Mouse (Mus musculus): ENCODE data around the gene Clip3.

Clip3 gene

GRCm38 (mm10) chr7:30291215-30292131 is at the start of gene Clip3:
Clip3 (plus strand) TSS chr7:30291728.
- DNase-seq (ENCODE audit: low spot score), result no peak

GRCm38 (mm10) chr7:30251956-30252954 is 39.3 kb upstream of the Clip3 start:
- DNase-seq (ENCODE audit: low spot score), result no peak

GRCm38 (mm10) chr7:30265041-30265440 is 26.5 kb upstream of the Clip3 start:
- no peak for DNase-seq (ENCODE audit: low spot score)

- no peak for DNase-seq (ENCODE audit: low spot score)
Measured at GRCm38 (mm10) chr7:30265531-30265930, 26.0 kb upstream of the Clip3 start.

- DNase-seq (ENCODE audit: low spot score), result no peak
Measured at GRCm38 (mm10) chr7:30265935-30266334, 25.6 kb upstream of the Clip3 start.

GRCm38 (mm10) chr7:30266780-30267179 is 24.7 kb upstream of the Clip3 start:
- no peak for DNase-seq (ENCODE audit: low spot score)

GRCm38 (mm10) chr7:30269641-30270040 is 21.9 kb upstream of the Clip3 start:
- no peak for DNase-seq (ENCODE audit: low spot score)

- DNase-seq (ENCODE audit: low spot score), result no peak
Measured at GRCm38 (mm10) chr7:30274383-30274782, 17.1 kb upstream of the Clip3 start.

GRCm38 (mm10) chr7:30278911-30279310 is 12.6 kb upstream of the Clip3 start:
- no peak for DNase-seq (ENCODE audit: low spot score)

- no peak for DNase-seq (ENCODE audit: low spot score)
Measured at GRCm38 (mm10) chr7:30279536-30279935, 12.0 kb upstream of the Clip3 start.

GRCm38 (mm10) chr7:30279951-30280669 is 11.4 kb upstream of the Clip3 start, which contains the start of the genes Thap8 and Wdr62:
Thap8 (plus strand) TSS chr7:30280094.
Wdr62 (minus strand) TSS chr7:30280419.
- peak; percentile 93 for DNase-seq (ENCODE audit: low spot score)

- DNase-seq (ENCODE audit: low spot score), result peak; percentile 79
Measured at GRCm38 (mm10) chr7:30280670-30281138, 10.8 kb upstream of the Clip3 start.

GRCm38 (mm10) chr7:30281522-30281921 is 10.0 kb upstream of the Clip3 start:
- DNase-seq (ENCODE audit: low spot score), result no peak

- DNase-seq (ENCODE audit: low spot score), result no peak
Measured at GRCm38 (mm10) chr7:30282740-30283139, 8.8 kb upstream of the Clip3 start.

GRCm38 (mm10) chr7:30286701-30287410 is 4.7 kb upstream of the Clip3 start:
- DNase-seq (ENCODE audit: low spot score), result no peak

GRCm38 (mm10) chr7:30288046-30288445 is 3.5 kb upstream of the Clip3 start:
- no peak for DNase-seq (ENCODE audit: low spot score)

GRCm38 (mm10) chr7:30289071-30289713 is 2.3 kb upstream of the Clip3 start:
- no peak for DNase-seq (ENCODE audit: low spot score)

GRCm38 (mm10) chr7:30289714-30290399 is 1.7 kb upstream of the Clip3 start:
- no peak for DNase-seq (ENCODE audit: low spot score)

- no peak for DNase-seq (ENCODE audit: low spot score)
Measured at GRCm38 (mm10) chr7:30293795-30294194, 2.3 kb downstream of the Clip3 start.

GRCm38 (mm10) chr7:30294296-30294695 is 2.8 kb downstream of the Clip3 start:
- no peak for DNase-seq (ENCODE audit: low spot score)
